Comparison of ENCODE assay signal across 8 mouse cellular contexts in genomic region chr17:25773549-25774120, GRCm38 (mm10). TPM values are rescaled to one million over a fixed set of nuclear protein-coding genes. Genes with fewer than 3 reads are reported as not detected.
DNase-seq lines count a peak whose midpoint lies in the region; ATAC-seq lines count a peak whose summit lies in the region.

Narfl (plus strand) TSS chr17:25773776.

- intact Hi-C loops in left cerebral cortex, postnatal 14 days (cut with DNase I), result loop anchor here (2.0 to 5.0 kb wide), 2 partner anchors 27 to 41 kb away; no protein-coding TSS in a partner anchor

- peak within 1 kb of the TSS; percentile 57 for H3K4me2 ChIP-seq in intestine, embryonic 14.5 days (ENCODE audit: low read length)

- DNase-seq in adrenal gland, adult 18-20 months (ENCODE audit: low spot score in 2 of 2), result peak; percentile 99
- peak; percentile 97 for DNase-seq in embryo, embryonic 11 days
- peak; percentile 94 for DNase-seq in gastrocnemius, postnatal 25 days
- DNase-seq in intestine, embryonic 14.5 days (ENCODE audit: low spot score), result peak; percentile 99
- DNase-seq in left cerebral cortex, postnatal 14 days (ENCODE audit: low spot score in 2 of 2), result peak; percentile 98 to 99
- peak; percentile 98 for DNase-seq in mesoderm, embryonic 11.5 days (ENCODE audit: low read depth, low spot score)
- DNase-seq in right cerebral cortex, postnatal 36 days (ENCODE audit: low spot score in 2 of 2), result peak; percentile 96
- peak; percentile 93 for DNase-seq in yolk sac, embryonic 10.5 days (ENCODE audit: low spot score)

- peaks cover 9% of the 10 kb centered on the region; the same call in 1 of the 2 replicates for H3K36me3 ChIP-seq in intestine, embryonic 14.5 days (ENCODE audit: control insufficient read depth, insufficient read depth, low read length)

- H3K27me3 ChIP-seq in intestine, embryonic 14.5 days (replicated peaks; ENCODE audit: control insufficient read depth, insufficient read depth, low read length), result no peaks in the 10 kb centered on the region

- peak within 1 kb of the TSS; percentile 69 for H3K9ac ChIP-seq in intestine, embryonic 14.5 days (ENCODE audit: low read length)

- no peaks in the 10 kb centered on the region for H3K9me3 ChIP-seq in intestine, embryonic 14.5 days (ENCODE audit: control insufficient read depth, low read length)

- WGBS in intestine, embryonic 14.5 days, result under 1% methylated on average over 37 of the region's 37 CpGs

- peaks cover 9% of the 10 kb centered on the region for H3K4me1 ChIP-seq in intestine, embryonic 14.5 days (replicated peaks; ENCODE audit: control insufficient read depth, insufficient read depth, low read length)

- peak within 1 kb of the TSS; percentile 80 for H3K4me3 ChIP-seq in intestine, embryonic 14.5 days (ENCODE audit: low read depth, low read length)

- H3K27ac ChIP-seq in intestine, embryonic 14.5 days (ENCODE audit: low read depth), result no peak within 1 kb of the TSS

- ATAC-seq in intestine, embryonic 14.5 days (replicated peaks; ENCODE audit: low FRiP score, low TSS enrichment, low read depth), result peak; percentile 89

RNA-seq across cellular contexts. Expression of gene Narfl, which starts in this region (rescaled TPM):
- 10 to 100 TPM; 35.8 to 37.1 TPM for total RNA-seq in adrenal gland, adult 18-20 months (2021)
- total RNA-seq in gastrocnemius, postnatal 25 days (2021), result 10 to 100 TPM; 28.9 to 30.8 TPM
- polyA plus RNA-seq in intestine, embryonic 14.5 days (2014; fragmentation: Nextera tagmentation; extraction: Ambion mirVana), result 25.2 and 29.3 TPM in 2 replicates
- total RNA-seq in left cerebral cortex, postnatal 14 days (2021), result 10 to 100 TPM; 28.8 to 32.8 TPM
